Mouse (Mus musculus): ENCODE measurements around the gene Olfr611. TPM values are rescaled to one million over a fixed set of nuclear protein-coding genes. Genes with fewer than 3 reads are reported as not detected.
"Not testable (repeated sequence)": the region's sequence is repeated elsewhere in the genome, so short reads cannot be mapped to it uniquely, and the experiment has no call there.

Gene Olfr611
- polyA plus RNA-seq (2017; shearing (Covaris generic)) = not detected

DNA sequence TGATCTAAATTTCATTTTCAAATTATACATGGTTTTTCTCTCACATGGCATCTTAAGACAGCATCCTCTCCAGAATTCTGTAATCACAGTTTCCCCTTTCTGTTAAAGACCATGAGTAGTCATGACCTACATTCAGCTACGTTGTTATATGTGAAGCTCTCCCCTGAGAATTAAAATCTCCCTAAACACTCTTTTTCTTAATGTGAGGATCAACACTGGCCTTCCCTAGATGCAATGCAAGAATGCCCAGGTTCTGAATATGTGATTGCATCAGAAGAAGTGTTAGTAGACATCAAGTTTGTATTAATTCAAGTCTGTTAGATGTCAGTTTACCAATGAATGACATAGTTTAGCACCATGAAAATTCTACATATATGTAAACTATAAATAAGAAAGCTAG, at the start of gene Olfr611:
Gene Olfr611, minus strand, starts transcription at position 101 of the 400 bp plus-strand sequence.
- ATAC-seq = not testable (repeated sequence)

DNA sequence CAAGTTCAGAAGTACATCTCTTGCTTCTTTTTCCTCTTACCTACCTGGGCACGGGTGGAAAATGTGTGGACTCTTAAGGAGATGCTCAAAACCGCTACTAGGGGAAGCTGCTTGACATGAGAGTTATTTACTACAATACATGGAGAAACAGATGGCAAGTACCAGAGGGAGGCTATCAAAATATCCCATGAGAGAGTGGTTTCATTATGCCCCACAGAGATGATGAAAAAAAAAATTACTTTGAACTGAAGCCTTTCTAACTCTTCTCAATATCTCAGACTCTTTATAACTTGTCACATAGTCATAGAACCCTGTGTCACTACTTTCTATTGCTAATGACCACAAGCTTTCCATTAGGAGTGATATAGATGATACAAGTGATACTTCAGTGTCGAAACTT, 48.4 kb upstream of the Olfr611 start, which contains the start of gene Olfr616:
Gene Olfr616, minus strand, starts transcription at position 101 of the 400 bp plus-strand sequence.
- ATAC-seq = no peak

GRCm38 (mm10) chr7:103555779-103556178, 35.1 kb upstream of the Olfr611 start, which contains the start of gene Olfr615:
Gene Olfr615, plus strand, starts transcription at chr7:103556079.
- ATAC-seq = no peak

GRCm38 (mm10) chr7:103547774-103548173, 27.1 kb upstream of the Olfr611 start, which contains the start of gene Olfr613:
Gene Olfr613, plus strand, starts transcription at chr7:103548074.
- ATAC-seq = no peak

DNA sequence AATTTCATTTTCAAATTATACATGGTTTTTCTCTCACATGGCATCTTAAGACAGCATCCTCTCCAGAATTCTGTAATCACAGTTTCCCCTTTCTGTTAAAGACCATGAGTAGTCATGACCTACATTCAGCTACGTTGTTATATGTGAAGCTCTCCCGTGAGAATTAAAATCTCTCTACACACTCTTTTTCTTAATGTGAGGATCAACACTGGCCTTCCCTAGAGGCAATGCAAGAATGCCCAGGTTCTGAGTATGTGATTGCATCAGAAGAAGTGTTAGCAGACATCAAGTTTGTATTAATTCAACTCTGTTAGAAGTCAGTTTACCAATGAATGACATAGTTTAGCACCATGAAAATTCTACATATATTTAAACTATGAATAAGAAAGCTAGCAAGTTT, 22.0 kb upstream of the Olfr611 start, which contains the start of gene Olfr612:
Gene Olfr612, minus strand, starts transcription at position 101 of the 400 bp plus-strand sequence.
- ATAC-seq = not testable (repeated sequence)

- no peak for ATAC-seq
Measured at GRCm38 (mm10) chr7:103512022-103512421, 8.6 kb downstream of the Olfr611 start, which contains the start of gene Olfr610. Gene Olfr610, minus strand, starts transcription at chr7:103512122.

DNA sequence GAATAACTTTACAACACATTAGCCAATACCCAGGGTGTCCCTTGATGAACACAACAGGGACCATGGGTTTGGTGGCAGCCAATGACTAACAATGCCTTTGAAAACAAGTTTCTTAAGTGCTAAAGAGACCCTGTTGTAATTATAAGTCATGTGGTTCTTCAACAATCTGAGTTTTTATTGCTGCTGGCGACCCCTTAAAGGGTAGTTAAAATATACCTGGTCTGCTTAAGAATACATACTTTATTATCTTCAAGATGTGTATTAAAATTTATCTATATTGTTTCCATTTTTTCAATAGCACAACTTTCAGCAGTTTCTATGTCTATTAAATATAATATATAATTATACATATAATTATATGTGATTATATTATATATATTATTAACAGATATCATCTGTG, 22.7 kb downstream of the Olfr611 start, which contains the start of gene Olfr609:
Gene Olfr609, minus strand, starts transcription at position 101 of the 400 bp plus-strand sequence.
- no peak for ATAC-seq

DNA sequence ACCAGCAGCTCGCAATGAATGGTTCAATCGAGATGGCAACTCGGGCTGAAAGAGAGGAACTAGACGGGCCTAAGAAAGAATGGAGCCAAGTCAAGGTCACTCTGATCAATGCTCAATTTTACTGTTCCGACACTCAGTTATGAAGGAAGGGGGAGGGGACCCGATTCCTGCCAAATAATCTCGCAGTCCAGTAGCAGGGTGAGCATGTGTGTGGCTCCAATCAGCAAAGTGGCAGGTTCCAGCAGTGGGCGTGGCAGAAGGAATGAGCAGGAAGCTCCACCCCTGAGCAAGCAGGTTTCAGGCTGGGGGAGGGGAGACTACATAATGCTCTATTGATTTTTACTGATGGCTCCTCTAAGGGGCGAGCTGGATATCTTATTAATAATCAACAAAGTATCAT, 43.5 kb downstream of the Olfr611 start:
- ATAC-seq = not testable (repeated sequence)

GRCm38 (mm10) chr7:103469577-103469976, 51.1 kb downstream of the Olfr611 start, which contains the start of gene Olfr608:
Gene Olfr608, plus strand, starts transcription at chr7:103469877.
- no peak for ATAC-seq

Other genes starting within 250 kb of the Olfr611 start
- gene Olfr596, start 215.2 kb downstream of the Olfr611 start, polyA plus RNA-seq (2017; shearing (Covaris generic)) = not detected
- not detected for gene Olfr597, start 204.5 kb downstream of the Olfr611 start, polyA plus RNA-seq (2017; shearing (Covaris generic))
- not detected for gene Olfr598, start 197.3 kb downstream of the Olfr611 start, polyA plus RNA-seq (2017; shearing (Covaris generic))
- not detected for gene Olfr599, start 184.9 kb downstream of the Olfr611 start, polyA plus RNA-seq (2017; shearing (Covaris generic))
- gene Olfr600, start 171.2 kb downstream of the Olfr611 start, polyA plus RNA-seq (2017; shearing (Covaris generic)) = not detected
- gene Olfr601, start 158.2 kb downstream of the Olfr611 start, polyA plus RNA-seq (2017; shearing (Covaris generic)) = under 1 TPM in 1 of 2 experiments, not detected in 1; 0.19 TPM
- under 1 TPM in 1 of 2 experiments, not detected in 1; 0.67 TPM for gene Olfr603, start 134.7 kb downstream of the Olfr611 start, polyA plus RNA-seq (2017; shearing (Covaris generic))
- gene Usp17lc, start 105.8 kb downstream of the Olfr611 start, polyA plus RNA-seq (2017; shearing (Covaris generic)) = not detected
- gene Olfr605, start 75.4 kb downstream of the Olfr611 start, polyA plus RNA-seq (2017; shearing (Covaris generic)) = not detected
- not detected for gene Olfr606, start 71.8 kb downstream of the Olfr611 start, polyA plus RNA-seq (2017; shearing (Covaris generic))
- gene Olfr607, start 56.7 kb downstream of the Olfr611 start, polyA plus RNA-seq (2017; shearing (Covaris generic)) = under 1 TPM in 1 of 2 experiments, not detected in 1; 0.12 TPM
- gene Olfr608, start 51.0 kb downstream of the Olfr611 start, polyA plus RNA-seq (2017; shearing (Covaris generic)) = not detected
- gene Olfr609, start 22.8 kb downstream of the Olfr611 start, polyA plus RNA-seq (2017; shearing (Covaris generic)) = not detected
- gene Olfr610, start 8.7 kb downstream of the Olfr611 start, polyA plus RNA-seq (2017; shearing (Covaris generic)) = not detected
- not detected for gene Olfr612, start 21.9 kb upstream of the Olfr611 start, polyA plus RNA-seq (2017; shearing (Covaris generic))
- gene Olfr613, start 27.2 kb upstream of the Olfr611 start, polyA plus RNA-seq (2017; shearing (Covaris generic)) = not detected
- not detected for gene Olfr615, start 35.2 kb upstream of the Olfr611 start, polyA plus RNA-seq (2017; shearing (Covaris generic))
- not detected for gene Olfr616, start 48.3 kb upstream of the Olfr611 start, polyA plus RNA-seq (2017; shearing (Covaris generic))
- not detected for gene Olfr617, start 52.2 kb upstream of the Olfr611 start, polyA plus RNA-seq (2017; shearing (Covaris generic))
- gene Olfr618, start 69.3 kb upstream of the Olfr611 start, polyA plus RNA-seq (2017; shearing (Covaris generic)) = not detected
- gene Olfr619, start 79.7 kb upstream of the Olfr611 start, polyA plus RNA-seq (2017; shearing (Covaris generic)) = not detected
- gene Olfr620, start 91.7 kb upstream of the Olfr611 start, polyA plus RNA-seq (2017; shearing (Covaris generic)) = 1 to 10 TPM in 1 of 2 experiments, not detected in 1; 1.3 TPM
- not detected for gene Olfr622, start 121.9 kb upstream of the Olfr611 start, polyA plus RNA-seq (2017; shearing (Covaris generic))
- gene Olfr623, start 142.9 kb upstream of the Olfr611 start, polyA plus RNA-seq (2017; shearing (Covaris generic)) = not detected
- gene Olfr624, start 150.3 kb upstream of the Olfr611 start, polyA plus RNA-seq (2017; shearing (Covaris generic)) = not detected
- not detected for gene Olfr625-ps1, start 161.9 kb upstream of the Olfr611 start, polyA plus RNA-seq (2017; shearing (Covaris generic))
- not detected for gene Olfr243, start 193.8 kb upstream of the Olfr611 start, polyA plus RNA-seq (2017; shearing (Covaris generic))
- gene Olfr628, start 209.5 kb upstream of the Olfr611 start, polyA plus RNA-seq (2017; shearing (Covaris generic)) = not detected
- gene Olfr629, start 224.1 kb upstream of the Olfr611 start, polyA plus RNA-seq (2017; shearing (Covaris generic)) = not detected
- gene Olfr630, start 236.5 kb upstream of the Olfr611 start, polyA plus RNA-seq (2017; shearing (Covaris generic)) = not detected

Measured in CD4-positive, CD25-positive, alpha-beta regulatory T cell, adult 4 months (primary cell).